8 mouse cellular contexts compared by ENCODE assay signal in the genomic region with DNA sequence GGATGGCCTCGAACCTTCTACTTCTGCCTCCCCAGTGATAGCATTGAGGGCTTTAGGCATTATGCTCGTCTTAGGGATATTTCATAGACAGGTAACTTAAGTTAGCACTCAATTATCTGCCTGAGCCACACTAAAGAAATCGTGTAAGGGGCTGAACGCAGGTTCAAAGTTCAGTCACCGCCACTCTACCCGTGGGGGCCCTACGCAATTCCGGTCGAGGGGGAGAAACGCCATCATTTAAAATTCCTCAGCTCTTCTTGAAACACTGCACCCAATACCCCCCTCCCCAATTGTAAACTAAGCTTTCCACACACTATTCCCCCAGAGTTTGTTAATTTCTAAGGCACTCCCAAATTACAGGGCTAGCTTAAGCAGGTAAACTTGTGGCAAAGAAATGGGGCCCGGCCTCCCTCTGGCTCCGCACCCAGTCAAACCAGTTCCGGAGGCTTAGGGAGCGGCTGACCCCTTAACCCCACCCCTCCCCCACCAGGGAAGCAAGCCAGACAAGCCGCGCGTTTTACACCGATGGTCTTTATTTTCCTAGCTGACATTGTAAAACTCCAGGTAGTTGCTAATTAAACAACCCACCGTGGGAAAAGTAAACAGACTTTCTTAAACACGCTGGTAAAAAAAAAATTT. TPM values are rescaled to one million over a fixed set of nuclear protein-coding genes. Genes with fewer than 3 reads are reported as not detected.
DNase-seq lines count a peak whose midpoint lies in the region; ATAC-seq and TF ChIP-seq lines count a peak whose summit lies in the region.

No protein-coding gene starts in this region.

- peak overlapping the region; percentile 68 for H3K4me2 ChIP-seq in heart, embryonic 14.5 days (ENCODE audit: low read length)
- H3K4me2 ChIP-seq in stomach, postnatal 0 days (replicated peaks; ENCODE audit: low read depth) = peak overlapping the region; percentile 78

- no peaks in the 10 kb centered on the region for H3K9me3 ChIP-seq in heart, embryonic 14.5 days (ENCODE audit: control insufficient read depth, low read length)
- H3K9me3 ChIP-seq in stomach, postnatal 0 days (ENCODE audit: control insufficient read depth, low read length) = no peaks in the 10 kb centered on the region

- WGBS in cerebellum, adult 2 months = 19% methylated on average over 20 of the region's 20 CpGs
- 1% methylated on average over 20 of the region's 20 CpGs for WGBS in heart, embryonic 14.5 days
- 2% methylated on average over 20 of the region's 20 CpGs for WGBS in stomach, postnatal 0 days

- TF ChIP-seq POLR2A in cerebellum, adult 2 months (IDR thresholded peaks at IDR 0.05; ENCODE audit: borderline replicate concordance, insufficient read depth, low read length) = no peak
- no peak for TF ChIP-seq POLR2A in cortical plate, adult 2 months (IDR thresholded peaks at IDR 0.05; ENCODE audit: extremely low read depth, insufficient read depth, low read length)

- H3K27me3 ChIP-seq in cerebellum, adult 2 months (ENCODE audit: control insufficient read depth, insufficient read depth, low read length) = no peaks in the 10 kb centered on the region
- H3K27me3 ChIP-seq in heart, embryonic 14.5 days (ENCODE audit: control insufficient read depth, insufficient read depth, low read length) = no peaks in the 10 kb centered on the region
- H3K27me3 ChIP-seq in stomach, postnatal 0 days (ENCODE audit: control insufficient read depth, insufficient read depth, low read length) = no peaks in the 10 kb centered on the region

- no peak for TF ChIP-seq CTCF in cerebellum, adult 2 months (IDR thresholded peaks at IDR 0.05; ENCODE audit: borderline replicate concordance, insufficient read depth, low read depth, low read length)
- no peak for TF ChIP-seq CTCF in cortical plate, adult 2 months (IDR thresholded peaks at IDR 0.05; ENCODE audit: extremely low read depth, insufficient read depth, low read length)
- TF ChIP-seq CTCF in stomach, postnatal 0 days (IDR thresholded peaks at IDR 0.05; ENCODE audit: low read depth) = no peak

- H3K36me3 ChIP-seq in heart, embryonic 14.5 days (ENCODE audit: control insufficient read depth, insufficient read depth, low read length) = no peaks in the 10 kb centered on the region
- H3K36me3 ChIP-seq in stomach, postnatal 0 days (ENCODE audit: control insufficient read depth, insufficient read depth, low read length) = no peaks in the 10 kb centered on the region

- H3K4me1 ChIP-seq in cerebellum, adult 2 months (ENCODE audit: control insufficient read depth, insufficient read depth, low read length) = peaks cover 6% of the 10 kb centered on the region; the same call in 1 of the 2 replicates
- H3K4me1 ChIP-seq in cortical plate, adult 2 months (ENCODE audit: control insufficient read depth, insufficient read depth, low read length) = 0 out of 2 replicates have a peak, but pooled peaks cover 2% of the 10 kb centered on the region
- peaks cover 23 to 52% of the 10 kb centered on the region in 2 experiments for H3K4me1 ChIP-seq in heart, embryonic 14.5 days (ENCODE audit: control insufficient read depth in 2 of 2, insufficient read depth in 2 of 2, low read length in 2 of 2)
- peaks cover 7% of the 10 kb centered on the region for H3K4me1 ChIP-seq in stomach, postnatal 0 days (replicated peaks; ENCODE audit: control insufficient read depth, insufficient read depth)

- 0 out of 2 replicates have a peak overlapping the region, but pooled peaks have one; percentile 48 for H3K27ac ChIP-seq in cerebellum, adult 2 months (ENCODE audit: insufficient read depth, low read length)
- no peak overlapping the region for H3K27ac ChIP-seq in cortical plate, adult 2 months (ENCODE audit: insufficient read depth, low read length)
- H3K27ac ChIP-seq in heart, embryonic 14.5 days (replicated peaks in 1 of 2; ENCODE audit: control insufficient read depth in 1 of 2, insufficient read depth in 1 of 2, low read depth in 2 of 2, low read length in 2 of 2) = peak overlapping the region; percentile 89 to 94
- H3K27ac ChIP-seq in stomach, postnatal 0 days (replicated peaks) = peak overlapping the region; percentile 98

- no peak for ATAC-seq in heart, embryonic 14.5 days (ENCODE audit: insufficient number of reproducible peaks, insufficient read depth, low FRiP score, low read depth)
- ATAC-seq in stomach, postnatal 0 days (ENCODE audit: low FRiP score, low TSS enrichment) = peak; percentile 6; the same call in 1 of the 2 replicates

- peak in 1 of 2 experiments; percentile 42 for DNase-seq in cerebellum, adult 2 months
- DNase-seq in cerebellum, postnatal 36 days = no peak
- peak; percentile 88 for DNase-seq in kidney, postnatal 10 days
- DNase-seq in lung, postnatal 4 days = peak; percentile 81 to 83
- DNase-seq in stomach, postnatal 0 days (ENCODE audit: low spot score) = peak; percentile 93
- DNase-seq in right cerebral cortex, postnatal 36 days (ENCODE audit: low spot score in 2 of 2) = no peak

- peak overlapping the region; percentile 95 for H3K9ac ChIP-seq in heart, embryonic 14.5 days (ENCODE audit: low read length)
- peak overlapping the region; percentile 96 for H3K9ac ChIP-seq in stomach, postnatal 0 days (ENCODE audit: low read length)

- peak overlapping the region; percentile 66 for H3K4me3 ChIP-seq in cerebellum, adult 2 months (replicated peaks; ENCODE audit: insufficient read depth, low read depth, low read length)
- H3K4me3 ChIP-seq in cortical plate, adult 2 months (ENCODE audit: insufficient read depth, low read length) = peak overlapping the region; percentile 70
- peak overlapping the region; percentile 69 to 83 for H3K4me3 ChIP-seq in heart, embryonic 14.5 days (ENCODE audit: control insufficient read depth in 1 of 2, insufficient read depth in 1 of 2, low read depth in 1 of 2, low read length in 2 of 2)
- peak overlapping the region; percentile 82 for H3K4me3 ChIP-seq in stomach, postnatal 0 days (ENCODE audit: low read depth, low read length)

- no peak for TF ChIP-seq EP300 in stomach, postnatal 0 days (optimal IDR thresholded peaks at IDR 0.05)

RNA-seq across cellular contexts. Expression of gene Ier2, which starts 1.7 kb away (rescaled TPM):
- polyA plus RNA-seq in cerebellum, adult 2 months (2012; rRNA removed) = 13.9 and 15.1 TPM in 2 replicates
- 9.6 and 13.4 TPM in 2 replicates for polyA plus RNA-seq in cortical plate, adult 2 months (2012; rRNA removed)
- 36.4 and 43.8 TPM in 2 replicates for polyA plus RNA-seq in heart, embryonic 14.5 days (2014; fragmentation: Nextera tagmentation; extraction: Ambion mirVana)
- polyA plus RNA-seq in stomach, postnatal 0 days (2015; fragmentation: Nextera tagmentation; extraction: Ambion mirVana) = 82.8 and 86.6 TPM in 2 replicates

RNA-seq across cellular contexts. Expression of gene Trmt1, which starts 25.2 kb away (rescaled TPM):
- polyA plus RNA-seq in cerebellum, adult 2 months (2012; rRNA removed) = 144 and 148 TPM in 2 replicates
- 145 and 185 TPM in 2 replicates for polyA plus RNA-seq in cortical plate, adult 2 months (2012; rRNA removed)
- 46.1 and 50.0 TPM in 2 replicates for polyA plus RNA-seq in heart, embryonic 14.5 days (2014; fragmentation: Nextera tagmentation; extraction: Ambion mirVana)
- 45.1 and 49.9 TPM in 2 replicates for polyA plus RNA-seq in stomach, postnatal 0 days (2015; fragmentation: Nextera tagmentation; extraction: Ambion mirVana)

RNA-seq across cellular contexts. Expression of gene Nacc1, which starts 26.7 kb away (rescaled TPM):
- polyA plus RNA-seq in cerebellum, adult 2 months (2012; rRNA removed) = 91.0 and 93.9 TPM in 2 replicates
- 86.5 and 86.7 TPM in 2 replicates for polyA plus RNA-seq in cortical plate, adult 2 months (2012; rRNA removed)
- 15.1 and 17.4 TPM in 2 replicates for polyA plus RNA-seq in heart, embryonic 14.5 days (2014; fragmentation: Nextera tagmentation; extraction: Ambion mirVana)
- 6.8 and 8.3 TPM in 2 replicates for polyA plus RNA-seq in stomach, postnatal 0 days (2015; fragmentation: Nextera tagmentation; extraction: Ambion mirVana)

RNA-seq across cellular contexts. Expression of gene Lyl1, which starts 40.3 kb away (rescaled TPM):
- 1.7 TPM in 2 replicates for polyA plus RNA-seq in cerebellum, adult 2 months (2012; rRNA removed)
- 3.3 and 3.4 TPM in 2 replicates for polyA plus RNA-seq in cortical plate, adult 2 months (2012; rRNA removed)
- 12.1 and 13.7 TPM in 2 replicates for polyA plus RNA-seq in heart, embryonic 14.5 days (2014; fragmentation: Nextera tagmentation; extraction: Ambion mirVana)
- polyA plus RNA-seq in stomach, postnatal 0 days (2015; fragmentation: Nextera tagmentation; extraction: Ambion mirVana) = 4.0 and 4.3 TPM in 2 replicates

Comparison
In these comparisons a context has a peak if more than half of its experiments do, and no peak if none do; other contexts are left out.
1. DNase-seq: peak in kidney, postnatal 10 days (single experiment), lung, postnatal 4 days (2 of 2) and stomach, postnatal 0 days (single experiment); none in cerebellum, postnatal 36 days (0 of 2) and right cerebral cortex, postnatal 36 days (0 of 2).
2. Peak in every context shown above with its lines, with median percentiles within 50 percentile points of each other: H3K4me3 ChIP-seq.